Mouse (Mus musculus): ENCODE measurements around the gene Fndc3b. TPM values are rescaled to one million over a fixed set of nuclear protein-coding genes. Genes with fewer than 3 reads are reported as not detected.

The Fndc3b gene
- total and polyA plus RNA-seq, 3 experiments = 0.03 to 0.05 (median 0.04) TPM

GRCm38 (mm10) chr3:27605081-27605480 is 106.0 kb downstream of the Fndc3b start:
- no peak for TF ChIP-seq TCF12 (IDR thresholded peaks at IDR 0.05; ENCODE audit: low read depth, low read length)
- no peak for TF ChIP-seq NRF1 (IDR thresholded peaks at IDR 0.05; ENCODE audit: low read depth, low read length)
- TF ChIP-seq JUND (conservative IDR thresholded peaks at IDR 0.05; ENCODE audit: low read depth, low read length) = no peak
- TF ChIP-seq IRF4 (IDR thresholded peaks at IDR 0.05; ENCODE audit: low read depth, low read length) = no peak
- no peak for TF ChIP-seq SMC3 (IDR thresholded peaks at IDR 0.05; ENCODE audit: low read depth, low read length)
- TF ChIP-seq MAFK (IDR thresholded peaks at IDR 0.05; ENCODE audit: insufficient replicate concordance, low read length) = no peak
- TF ChIP-seq SIN3A (IDR thresholded peaks at IDR 0.05; ENCODE audit: low read length) = no peak
- TF ChIP-seq GABPA (IDR thresholded peaks at IDR 0.05; ENCODE audit: insufficient replicate concordance, low read depth, low read length) = no peak
- TF ChIP-seq KAT2A (IDR thresholded peaks at IDR 0.05; ENCODE audit: insufficient replicate concordance, low read length) = no peak
- TF ChIP-seq ZNF384 (IDR thresholded peaks at IDR 0.05; ENCODE audit: low read depth, low read length) = no peak
- TF ChIP-seq ZKSCAN1 (IDR thresholded peaks at IDR 0.05; ENCODE audit: borderline replicate concordance, low read depth, low read length) = no peak
- no peak for TF ChIP-seq HCFC1 (IDR thresholded peaks at IDR 0.05; ENCODE audit: low read depth, low read length)
- no peak for TF ChIP-seq CTCF (conservative IDR thresholded peaks at IDR 0.05 in 1 of 2, IDR thresholded peaks at IDR 0.05 in 1 of 2; ENCODE audit: low read depth in 2 of 2, low read length in 2 of 2)
- TF ChIP-seq RCOR1 (conservative IDR thresholded peaks at IDR 0.05; ENCODE audit: low read depth, low read length) = no peak
- TF ChIP-seq PAX5 (IDR thresholded peaks at IDR 0.05; ENCODE audit: low read length) = no peak
- no peak for TF ChIP-seq MXI1 (IDR thresholded peaks at IDR 0.05; ENCODE audit: low read depth, low read length)
- TF ChIP-seq POLR2A (IDR thresholded peaks at IDR 0.05; ENCODE audit: low read depth, low read length) = no peak
- Histone ChIP-seq H3K9me3 (replicated peaks; ENCODE audit: low read length) (no peaks in the 10 kb centered on the region), H3K4me1 (ENCODE audit: control insufficient read depth in 1 of 2, insufficient read depth in 2 of 2) (0 out of 4 replicates have a peak, but pooled peaks cover 0 to 2% of the 10 kb centered on the region in 2 experiments), H3K9ac (ENCODE audit: insufficient read depth, low read depth) (no peak overlapping the region), H3K4me3 (replicated peaks in 1 of 3; ENCODE audit: low read depth in 2 of 3, low read length in 2 of 3, poor library complexity in 1 of 3) (no peak overlapping the region), H3K36me3 (replicated peaks in 1 of 2; ENCODE audit: control insufficient read depth in 1 of 2, insufficient read depth in 1 of 2, low read length in 1 of 2) (no peaks in the 10 kb centered on the region), H3K79me2 (replicated peaks; ENCODE audit: control insufficient read depth, extremely low read depth, insufficient read depth, poor library complexity, severe bottlenecking) (no peaks in the 10 kb centered on the region), H3K4me2 (ENCODE audit: insufficient read depth, low read depth, poor library complexity, severe bottlenecking) (no peak overlapping the region), H3K27ac (ENCODE audit: insufficient read depth, low read depth) (no peak overlapping the region), H3K27me3 (replicated peaks) (no peaks in the 10 kb centered on the region)
- in situ Hi-C loops (cut with MboI; ENCODE audit: low pct_ligation_motif_present, low pct_unique_long_range_greater_than_20kb, low sequenced_read_pairs) (no loop called here), dilution Hi-C loops (cut with MboI; ENCODE audit: extremely low pct_ligation_motif_present, extremely low pct_unique_long_range_greater_than_20kb, low sequenced_read_pairs) (no loop called here)
- no peak for DNase-seq (ENCODE audit: extremely low read depth)

DNA sequence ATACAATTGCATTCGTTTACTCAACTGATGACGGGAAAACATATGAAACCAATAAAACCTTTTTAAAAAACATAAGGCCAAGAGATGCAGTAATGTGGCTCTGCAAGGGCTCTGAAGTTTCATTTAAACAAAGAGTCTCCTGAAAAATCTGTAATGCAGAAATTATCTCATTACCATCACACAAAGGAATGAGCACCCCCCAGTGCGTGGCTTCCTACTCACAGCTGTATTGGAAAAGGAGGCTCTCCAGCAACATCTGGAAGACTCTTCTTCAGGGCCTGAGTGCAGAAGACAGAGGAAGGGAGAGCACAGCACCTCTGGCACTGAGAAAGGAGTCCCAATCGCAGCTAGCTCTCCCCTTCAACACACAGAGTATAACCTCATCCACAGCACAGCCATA is 106.5 kb downstream of the Fndc3b start:
- Histone ChIP-seq H3K4me2 (ENCODE audit: insufficient read depth, low read depth, poor library complexity, severe bottlenecking) (no peak overlapping the region), H3K4me3 (replicated peaks in 1 of 3; ENCODE audit: low read depth in 2 of 3, low read length in 2 of 3, poor library complexity in 1 of 3) (no peak overlapping the region), H3K36me3 (replicated peaks in 1 of 2; ENCODE audit: control insufficient read depth in 1 of 2, insufficient read depth in 1 of 2, low read length in 1 of 2) (no peaks in the 10 kb centered on the region), H3K4me1 (ENCODE audit: control insufficient read depth in 1 of 2, insufficient read depth in 2 of 2) (0 out of 4 replicates have a peak, but pooled peaks cover 0 to 2% of the 10 kb centered on the region in 2 experiments), H3K27ac (ENCODE audit: insufficient read depth, low read depth) (no peak overlapping the region), H3K9me3 (replicated peaks; ENCODE audit: low read length) (no peaks in the 10 kb centered on the region), H3K9ac (ENCODE audit: insufficient read depth, low read depth) (no peak overlapping the region), H3K27me3 (replicated peaks) (no peaks in the 10 kb centered on the region), H3K79me2 (replicated peaks; ENCODE audit: control insufficient read depth, extremely low read depth, insufficient read depth, poor library complexity, severe bottlenecking) (no peaks in the 10 kb centered on the region)
- no peak for DNase-seq (ENCODE audit: extremely low read depth)
- TF ChIP-seq MAZ (IDR thresholded peaks at IDR 0.05; ENCODE audit: low read depth, low read length) (no peak), MYC (IDR thresholded peaks at IDR 0.05; ENCODE audit: low read depth, low read length) (no peak), MAFK (IDR thresholded peaks at IDR 0.05; ENCODE audit: insufficient replicate concordance, low read length) (no peak), POLR2AphosphoS2 (IDR thresholded peaks at IDR 0.05; ENCODE audit: low read depth, low read length) (no peak), SIN3A (IDR thresholded peaks at IDR 0.05; ENCODE audit: low read length) (no peak), POLR2A (IDR thresholded peaks at IDR 0.05; ENCODE audit: low read depth, low read length) (no peak), RAD21 (IDR thresholded peaks at IDR 0.05; ENCODE audit: low read depth, low read length) (no peak), ZC3H11A (IDR thresholded peaks at IDR 0.05; ENCODE audit: low read depth, low read length) (no peak), ZMIZ1 (IDR thresholded peaks at IDR 0.05; ENCODE audit: low read depth, low read length) (no peak), MEF2A (IDR thresholded peaks at IDR 0.05; ENCODE audit: borderline replicate concordance, low read depth, low read length) (no peak)
- in situ Hi-C loops (cut with MboI; ENCODE audit: low pct_ligation_motif_present, low pct_unique_long_range_greater_than_20kb, low sequenced_read_pairs) = no loop called here
- dilution Hi-C loops (cut with MboI; ENCODE audit: extremely low pct_ligation_motif_present, extremely low pct_unique_long_range_greater_than_20kb, low sequenced_read_pairs) = no loop called here
